Mouse (Mus musculus) megakaryocyte, embryonic 14.5 days (primary cell): ENCODE data around the gene Pmel. TPM values are rescaled to one million over a fixed set of nuclear protein-coding genes. Genes with fewer than 3 reads are reported as not detected.
"Not testable (repeated sequence)": the region's sequence is repeated elsewhere in the genome, so short reads cannot be mapped to it uniquely, and the experiment has no call there.

Experiments used
- H3K27me3 ChIP-seq: replicated peaks from 2 replicates; pipeline ENCODE3; 2012; ENCODE audit warnings: inconsistent platforms
- H3K36me3 ChIP-seq: replicated peaks from 2 replicates; pipeline ENCODE3; 2012; ENCODE audit warnings: low read length, inconsistent platforms, mixed read lengths
- H3K4me1 ChIP-seq: 2 replicates; pipeline ENCODE4 v1.6.1; 2012; ENCODE audit warnings: inconsistent platforms
- H3K4me3 ChIP-seq: replicated peaks from 2 replicates; pipeline ENCODE3; 2012; ENCODE audit warnings: moderate library complexity, mild to moderate bottlenecking, inconsistent platforms
- H3K9me3 ChIP-seq: 2 replicates; pipeline ENCODE4 v1.6.1; 2012; ENCODE audit warnings: inconsistent platforms
- FLI1 ChIP-seq: IDR thresholded peaks from 2 replicates; pipeline ENCODE4 v1.6.1; 2012; ENCODE audit warnings: low read length, inconsistent platforms, mixed read lengths
- GATA1 ChIP-seq: IDR thresholded peaks from 3 replicates; pipeline ENCODE4 v1.6.1; 2012; ENCODE audit warnings: mixed read lengths, low read length, inconsistent platforms, borderline replicate concordance
- polyA plus RNA-seq: library from polyadenylated mRNA; stranded (reverse); fragments of >175 nt; gene quantifications from 2 replicates; pipeline ENCODE4 v1.2.3, GENCODE M21; 2012; ENCODE audit warnings: low replicate concordance; ENCODE audit not compliant: insufficient read depth

Pmel gene
- polyA plus RNA-seq, 1 experiment, result 0.20 TPM

DNA sequence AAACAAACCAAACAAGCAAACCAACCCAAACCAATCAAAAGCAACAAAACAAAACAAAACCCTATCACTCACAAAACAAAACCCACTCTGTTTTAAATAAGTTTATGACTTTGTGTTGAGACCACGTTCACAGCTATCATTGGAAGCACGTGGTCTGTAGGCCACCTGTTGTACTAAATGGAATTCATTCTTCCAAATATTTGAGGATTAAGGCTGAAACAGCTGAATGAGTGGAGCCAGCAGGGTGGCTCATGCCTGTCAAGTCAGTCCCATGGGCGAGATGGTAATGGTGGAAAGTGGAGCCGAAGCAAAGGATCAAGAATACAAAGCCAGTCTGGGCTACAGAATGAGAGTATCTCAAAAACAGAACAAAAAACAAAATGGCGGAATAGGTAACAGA, 3.3 kb upstream of the Pmel start:
- H3K36me3 ChIP-seq, result peaks cover 57% of the 10 kb centered on the region
- TF ChIP-seq FLI1 (no peak), GATA1 (no peak)

DNA sequence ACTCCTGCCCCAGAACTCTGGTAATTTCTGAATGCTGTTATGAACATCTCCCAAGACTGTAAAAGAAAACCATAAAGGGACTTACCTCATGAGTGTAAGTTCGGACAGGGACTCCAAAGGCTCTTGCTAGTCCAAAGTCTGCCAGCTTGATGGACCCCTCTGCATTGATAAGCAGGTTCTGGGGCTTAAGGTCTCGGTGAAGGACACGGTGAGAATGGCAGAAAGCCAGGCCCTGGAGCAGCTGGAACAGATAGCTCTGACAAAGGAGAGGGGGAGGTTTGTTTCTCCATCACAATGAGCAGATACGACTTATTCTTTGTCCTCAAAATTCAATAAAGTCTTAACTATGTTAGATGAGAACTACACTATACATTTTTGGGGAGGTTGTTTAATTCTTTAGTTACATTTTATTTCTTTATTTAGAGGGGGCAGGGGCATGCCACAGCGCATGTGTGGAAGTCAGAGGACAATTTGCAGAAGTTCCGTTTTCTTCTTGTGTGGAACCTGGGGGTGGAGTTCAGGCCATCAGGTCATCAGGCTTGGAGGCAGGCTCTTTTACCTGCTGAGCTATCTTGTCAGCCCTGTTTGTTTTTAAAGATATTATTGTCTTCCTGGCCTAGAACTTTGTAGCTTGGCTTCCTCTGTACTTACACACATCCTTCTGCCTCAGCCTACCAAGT, 1.5 kb upstream of the Pmel start:
- peaks cover 54% of the 10 kb centered on the region for H3K36me3 ChIP-seq
- H3K9me3 ChIP-seq, result no peaks in the 10 kb centered on the region
- H3K4me3 ChIP-seq, result no peak overlapping the region
- no peaks in the 10 kb centered on the region for H3K27me3 ChIP-seq
- no peak for TF ChIP-seq GATA1
- TF ChIP-seq FLI1, result no peak
- H3K4me1 ChIP-seq, result peaks cover 57% of the 10 kb centered on the region

More for the DNA sequence above, 3.3 kb upstream of the Pmel start:
- no peaks in the 10 kb centered on the region for H3K27me3 ChIP-seq
- H3K4me3 ChIP-seq, result no peak overlapping the region
- H3K9me3 ChIP-seq, result no peaks in the 10 kb centered on the region
- peaks cover 53% of the 10 kb centered on the region for H3K4me1 ChIP-seq

DNA sequence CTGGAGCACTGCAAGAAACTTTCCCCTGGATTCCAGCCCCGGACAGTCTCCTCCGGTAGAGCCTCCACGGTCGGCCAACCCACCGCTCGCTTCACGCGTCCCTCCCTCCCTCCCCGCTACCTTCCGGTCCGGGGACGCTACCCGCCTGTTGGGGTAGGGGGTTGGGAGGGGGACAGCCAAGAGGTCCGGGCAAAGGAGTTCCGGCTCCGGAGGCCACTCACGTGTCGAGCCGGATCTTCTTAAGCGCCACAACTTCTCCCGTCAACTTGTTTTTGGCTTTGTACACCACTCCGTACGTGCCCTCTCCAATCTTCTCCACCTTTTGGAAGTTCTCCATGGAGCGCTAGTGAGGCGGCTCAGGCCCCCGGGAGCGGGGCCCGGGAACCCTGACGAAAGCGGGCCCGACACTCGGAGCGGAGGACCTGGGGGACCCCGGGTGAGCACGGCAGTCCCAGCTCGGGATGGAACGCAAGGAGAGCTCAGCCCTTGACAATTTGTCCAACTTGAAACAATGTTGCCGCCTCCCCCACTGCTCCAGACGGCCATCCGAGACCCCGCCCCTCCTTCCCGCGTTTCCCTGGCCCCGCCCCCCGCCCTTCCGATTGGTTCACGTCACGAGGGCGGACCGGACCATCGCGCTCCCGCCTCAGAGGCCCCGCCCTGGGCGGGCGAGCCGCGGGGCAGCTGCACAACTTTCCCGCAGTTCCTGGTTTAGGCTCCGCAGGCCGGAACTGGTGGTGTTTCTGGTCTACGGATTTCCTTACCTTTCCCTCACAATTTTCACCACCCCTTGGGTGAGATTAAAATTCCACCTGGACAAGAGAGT, 709 bp downstream of the Pmel start, which contains the start of gene Cdk2:
TSS of gene Cdk2 (minus strand) at position 541 of the 826 bp plus-strand sequence.
- Histone ChIP-seq H3K4me3 (peak within 1 kb of the TSS; percentile 96), H3K27me3 (no peaks in the 10 kb centered on the region), H3K4me1 (peaks cover 41% of the 10 kb centered on the region), H3K9me3 (no peaks in the 10 kb centered on the region), H3K36me3 (peaks cover 35% of the 10 kb centered on the region)
- TF ChIP-seq GATA1, result no peak

GRCm38 (mm10) chr10:128705317-128705693, 1.3 kb downstream of the Pmel start:
- Histone ChIP-seq H3K9me3 (no peaks in the 10 kb centered on the region), H3K4me1 (peaks cover 35% of the 10 kb centered on the region), H3K36me3 (peaks cover 29% of the 10 kb centered on the region), H3K4me3 (peak overlapping the region; percentile 96), H3K27me3 (no peaks in the 10 kb centered on the region)
- TF ChIP-seq GATA1 (no peak), FLI1 (no peak)

DNA sequence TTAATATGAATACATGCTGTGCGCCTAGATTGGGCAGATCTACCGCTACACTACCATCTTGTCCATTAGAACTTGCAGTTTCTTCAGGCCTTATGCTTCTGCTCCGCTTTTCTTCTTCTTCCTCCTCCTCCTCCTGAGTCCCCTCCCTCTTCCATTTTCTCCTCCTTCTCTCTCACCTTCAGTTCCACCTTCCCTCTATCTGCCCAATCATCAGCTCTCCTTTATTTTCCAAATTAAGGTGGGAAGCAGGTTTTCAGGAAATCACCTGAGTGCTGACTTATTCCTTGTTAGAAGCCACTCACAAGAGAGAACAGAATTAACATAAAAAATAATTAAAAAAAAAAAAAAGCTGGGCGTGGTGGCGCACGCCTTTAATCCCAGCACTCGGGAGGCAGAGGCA, 7.3 kb downstream of the Pmel start:
- H3K4me1 ChIP-seq, result peaks cover 15% of the 10 kb centered on the region
- not testable (repeated sequence) for H3K27me3 ChIP-seq, H3K4me3 ChIP-seq, H3K9me3 ChIP-seq, H3K36me3 ChIP-seq

DNA sequence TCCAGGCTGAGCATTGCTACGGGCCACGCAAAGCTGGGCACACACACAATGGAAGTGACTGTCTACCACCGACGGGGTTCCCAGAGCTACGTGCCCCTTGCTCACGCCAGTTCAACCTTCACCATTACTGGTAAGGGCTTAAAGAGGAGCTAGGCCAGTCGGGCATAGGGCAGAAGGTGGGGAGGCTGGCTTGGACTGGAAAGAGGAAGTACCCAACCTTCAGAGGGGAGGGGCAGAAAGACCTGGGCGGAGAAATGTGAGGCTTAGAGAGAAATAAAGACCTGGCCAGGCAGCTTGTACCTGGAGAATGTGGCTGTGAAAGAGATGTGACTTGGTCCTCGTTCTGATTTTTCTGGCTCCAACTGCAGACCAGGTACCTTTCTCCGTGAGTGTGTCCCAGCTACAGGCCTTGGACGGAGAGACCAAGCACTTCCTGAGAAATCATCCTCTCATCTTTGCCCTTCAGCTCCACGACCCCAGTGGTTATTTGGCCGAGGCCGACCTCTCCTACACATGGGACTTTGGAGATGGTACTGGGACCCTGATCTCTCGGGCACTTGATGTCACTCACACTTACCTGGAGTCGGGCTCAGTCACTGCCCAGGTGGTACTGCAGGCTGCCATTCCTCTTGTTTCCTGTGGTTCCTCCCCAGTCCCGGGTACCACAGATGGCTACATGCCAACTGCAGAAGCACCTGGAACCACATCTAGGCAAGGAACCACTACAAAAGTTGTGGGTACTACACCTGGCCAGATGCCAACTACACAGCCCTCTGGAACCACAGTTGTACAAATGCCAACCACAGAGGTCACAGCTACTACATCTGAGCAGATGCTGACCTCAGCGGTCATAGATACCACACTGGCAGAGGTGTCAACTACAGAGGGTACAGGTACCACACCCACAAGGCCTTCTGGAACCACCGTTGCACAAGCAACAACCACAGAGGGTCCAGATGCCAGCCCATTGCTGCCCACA, 11.9 kb downstream of the Pmel start:
- Histone ChIP-seq H3K4me1 (peaks cover 9% of the 10 kb centered on the region), H3K4me3 (no peak overlapping the region), H3K36me3 (peaks cover 29% of the 10 kb centered on the region)

GRCm38 (mm10) chr10:128725466-128725865, 21.5 kb downstream of the Pmel start:
- peaks cover 82% of the 10 kb centered on the region for H3K36me3 ChIP-seq
- H3K4me3 ChIP-seq, H3K9me3 ChIP-seq, H3K4me1 ChIP-seq, H3K27me3 ChIP-seq: not testable (repeated sequence)

More for the DNA sequence above, 11.9 kb downstream of the Pmel start:
- Histone ChIP-seq H3K27me3 (peaks cover 5% of the 10 kb centered on the region), H3K9me3 (no peaks in the 10 kb centered on the region)
- no peak for TF ChIP-seq FLI1
- no peak for TF ChIP-seq GATA1

DNA sequence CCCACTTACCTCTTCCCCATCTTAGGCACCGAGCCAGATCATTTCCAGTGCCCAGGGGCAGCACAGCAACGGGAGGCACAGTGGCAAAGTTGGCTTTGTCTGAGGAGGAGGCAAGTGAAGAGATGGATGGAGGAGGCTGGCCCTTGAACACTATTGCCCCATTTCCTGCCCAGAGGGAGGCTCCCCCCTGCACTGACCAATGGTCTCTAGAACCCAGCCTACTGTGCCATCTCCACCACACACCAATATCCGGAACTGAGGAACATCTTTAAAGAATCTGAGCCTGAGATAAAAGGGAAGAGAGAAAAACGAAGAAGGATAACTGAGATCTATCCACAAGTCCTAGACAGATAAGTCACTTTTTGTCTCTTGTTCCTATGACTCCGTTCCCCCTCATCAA, 24.1 kb downstream of the Pmel start:
- H3K4me1 ChIP-seq, result peaks cover 12% of the 10 kb centered on the region
- peaks cover 4% of the 10 kb centered on the region for H3K9me3 ChIP-seq
- H3K4me3 ChIP-seq, result no peak overlapping the region

GRCm38 (mm10) chr10:128731002-128731433, 27.0 kb downstream of the Pmel start:
- Histone ChIP-seq H3K27me3 (no peaks in the 10 kb centered on the region), H3K9me3 (peaks cover 8% of the 10 kb centered on the region), H3K36me3 (peaks cover 90% of the 10 kb centered on the region), H3K4me3 (peak overlapping the region; percentile 72), H3K4me1 (peaks cover 12% of the 10 kb centered on the region)
- no peak for TF ChIP-seq GATA1
- TF ChIP-seq FLI1, result no peak

More for the DNA sequence above, 24.1 kb downstream of the Pmel start:
- Histone ChIP-seq H3K27me3 (no peaks in the 10 kb centered on the region), H3K36me3 (peaks cover 83% of the 10 kb centered on the region)
- no peak for TF ChIP-seq GATA1
- TF ChIP-seq FLI1, result no peak
